Mouse (Mus musculus): ENCODE results near the gene Zfp9. TPM values are rescaled to one million over a fixed set of nuclear protein-coding genes. Genes with fewer than 3 reads are reported as not detected.

The Zfp9 gene
- polyA plus RNA-seq, 1 experiment from 2014 or later, result 5.6 TPM

DNA sequence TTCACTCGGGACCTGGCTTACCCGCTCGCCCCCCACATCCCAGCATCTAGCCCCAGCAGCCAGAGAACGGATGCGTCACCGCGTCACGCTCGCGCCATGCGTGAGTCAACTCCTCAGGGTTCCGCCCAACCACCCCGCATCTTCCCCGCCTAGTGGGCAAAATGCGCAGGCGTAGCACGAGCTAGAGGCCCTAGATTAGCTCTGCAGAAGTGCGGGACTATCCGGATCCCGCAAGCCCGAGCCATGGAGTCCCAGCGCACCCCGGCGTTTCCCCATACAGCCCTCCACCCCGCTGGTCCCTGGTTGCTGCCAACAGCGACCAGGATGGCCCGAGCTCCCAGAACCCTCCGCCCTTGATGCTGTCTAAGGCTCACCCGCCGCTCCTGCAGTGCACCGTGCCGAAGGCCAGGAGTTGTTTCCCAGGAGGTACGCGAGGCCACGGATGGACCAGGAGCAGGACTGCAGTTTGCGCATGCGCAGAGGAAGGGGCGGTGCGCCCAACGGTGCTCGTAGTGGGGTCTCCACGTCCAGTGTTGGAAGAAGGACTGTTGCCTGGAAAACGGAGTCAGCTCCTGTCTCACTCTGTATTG is 24.0 kb downstream of the Zfp9 start, which contains the start of gene Zfp248:
TSS of gene Zfp248 (minus strand) at position 487 of the 590 bp plus-strand sequence.
- H3K27ac ChIP-seq (ENCODE audit: low read depth, low read length), result peak within 1 kb of the TSS; percentile 64; the same call in 1 of the 2 replicates
- peak; percentile 81 for DNase-seq (ENCODE audit: low spot score)
- peak within 1 kb of the TSS; percentile 80 for H3K9ac ChIP-seq (ENCODE audit: low read depth, low read length)
- H3K4me1 ChIP-seq (replicated peaks; ENCODE audit: control insufficient read depth, insufficient read depth, low read length), result peaks cover 5% of the 10 kb centered on the region; the same call in 1 of the 2 replicates
- no peaks in the 10 kb centered on the region for H3K36me3 ChIP-seq (ENCODE audit: control insufficient read depth, insufficient read depth, low read length)
- H3K4me2 ChIP-seq, result peak within 1 kb of the TSS; percentile 69
- WGBS, result under 1% methylated on average over 43 of the region's 43 CpGs
- H3K4me3 ChIP-seq (ENCODE audit: low read depth, low read length), result peak within 1 kb of the TSS; percentile 68
- H3K27me3 ChIP-seq (replicated peaks; ENCODE audit: control insufficient read depth, insufficient read depth, low read length), result no peaks in the 10 kb centered on the region
- ATAC-seq (replicated peaks; ENCODE audit: low FRiP score), result peak; percentile 87
- no peaks in the 10 kb centered on the region for H3K9me3 ChIP-seq (ENCODE audit: control insufficient read depth, low read length)

- H3K4me2 ChIP-seq, result peak overlapping the region; percentile 69
- peak overlapping the region; percentile 68 for H3K4me3 ChIP-seq (ENCODE audit: low read depth, low read length)
- DNase-seq (ENCODE audit: low spot score) (no peak), ATAC-seq (replicated peaks; ENCODE audit: low FRiP score) (no peak)
- no peaks in the 10 kb centered on the region for H3K9me3 ChIP-seq (ENCODE audit: control insufficient read depth, low read length)
- H3K4me1 ChIP-seq (replicated peaks; ENCODE audit: control insufficient read depth, insufficient read depth, low read length), result peaks cover 5% of the 10 kb centered on the region; the same call in 1 of the 2 replicates
- peak overlapping the region; percentile 80 for H3K9ac ChIP-seq (ENCODE audit: low read depth, low read length)
- no peak overlapping the region for H3K27ac ChIP-seq (ENCODE audit: low read depth, low read length)
- WGBS, result 52% methylated on average over 8 of the region's 8 CpGs
- H3K36me3 ChIP-seq (ENCODE audit: control insufficient read depth, insufficient read depth, low read length), result no peaks in the 10 kb centered on the region
- no peaks in the 10 kb centered on the region for H3K27me3 ChIP-seq (replicated peaks; ENCODE audit: control insufficient read depth, insufficient read depth, low read length)
Measured at GRCm38 (mm10) chr6:118454452-118454851, 24.7 kb downstream of the Zfp9 start.

DNA sequence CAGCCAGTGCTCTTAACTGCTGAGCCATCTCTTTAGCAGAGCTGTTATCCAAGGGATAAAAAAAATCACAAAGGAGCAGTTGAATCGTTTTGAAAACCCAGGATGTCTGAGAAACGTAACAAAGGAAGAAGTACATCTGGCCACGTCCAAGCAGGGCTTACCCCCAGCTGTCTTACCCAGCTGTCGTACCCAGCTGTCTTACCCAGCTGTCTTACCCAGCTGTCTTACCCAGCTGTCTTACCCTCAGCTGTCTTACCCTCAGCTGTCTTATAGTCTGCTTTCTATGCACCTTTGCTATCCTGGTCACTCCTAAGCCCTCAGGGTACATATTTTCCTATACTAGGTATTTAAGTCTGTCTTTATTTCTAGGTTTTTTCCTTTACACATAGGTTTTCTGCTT is 47.6 kb downstream of the Zfp9 start:
- no peaks in the 10 kb centered on the region for H3K27me3 ChIP-seq (replicated peaks; ENCODE audit: control insufficient read depth, insufficient read depth, low read length)
- peaks cover 5% of the 10 kb centered on the region; the same call in 1 of the 2 replicates for H3K9me3 ChIP-seq (ENCODE audit: control insufficient read depth, low read length)
- ATAC-seq (replicated peaks; ENCODE audit: low FRiP score) (no peak), DNase-seq (ENCODE audit: low spot score) (no peak)
- H3K36me3 ChIP-seq (ENCODE audit: control insufficient read depth, insufficient read depth, low read length), result peaks cover 22% of the 10 kb centered on the region
- no peaks in the 10 kb centered on the region for H3K4me1 ChIP-seq (replicated peaks; ENCODE audit: control insufficient read depth, insufficient read depth, low read length)
- H3K4me3 ChIP-seq (ENCODE audit: low read depth, low read length), result no peak overlapping the region
- no peak overlapping the region for H3K4me2 ChIP-seq
- H3K9ac ChIP-seq (ENCODE audit: low read depth, low read length), result no peak overlapping the region
- H3K27ac ChIP-seq (ENCODE audit: low read depth, low read length), result no peak overlapping the region
- WGBS, result 86% methylated on average over 4 of the region's 4 CpGs

GRCm38 (mm10) chr6:118426666-118427065 is 52.5 kb downstream of the Zfp9 start:
- no peaks in the 10 kb centered on the region for H3K27me3 ChIP-seq (replicated peaks; ENCODE audit: control insufficient read depth, insufficient read depth, low read length)
- no peak overlapping the region for H3K27ac ChIP-seq (ENCODE audit: low read depth, low read length)
- ATAC-seq (replicated peaks; ENCODE audit: low FRiP score), result no peak
- no peaks in the 10 kb centered on the region for H3K4me1 ChIP-seq (replicated peaks; ENCODE audit: control insufficient read depth, insufficient read depth, low read length)
- H3K4me3 ChIP-seq (ENCODE audit: low read depth, low read length), result no peak overlapping the region
- H3K4me2 ChIP-seq, result no peak overlapping the region
- 86% methylated on average over 1 of the region's 1 CpGs for WGBS
- no peak for DNase-seq (ENCODE audit: low spot score)
- peaks cover 22% of the 10 kb centered on the region for H3K36me3 ChIP-seq (ENCODE audit: control insufficient read depth, insufficient read depth, low read length)
- H3K9me3 ChIP-seq (ENCODE audit: control insufficient read depth, low read length), result peaks cover 5% of the 10 kb centered on the region; the same call in 1 of the 2 replicates
- no peak overlapping the region for H3K9ac ChIP-seq (ENCODE audit: low read depth, low read length)

DNA sequence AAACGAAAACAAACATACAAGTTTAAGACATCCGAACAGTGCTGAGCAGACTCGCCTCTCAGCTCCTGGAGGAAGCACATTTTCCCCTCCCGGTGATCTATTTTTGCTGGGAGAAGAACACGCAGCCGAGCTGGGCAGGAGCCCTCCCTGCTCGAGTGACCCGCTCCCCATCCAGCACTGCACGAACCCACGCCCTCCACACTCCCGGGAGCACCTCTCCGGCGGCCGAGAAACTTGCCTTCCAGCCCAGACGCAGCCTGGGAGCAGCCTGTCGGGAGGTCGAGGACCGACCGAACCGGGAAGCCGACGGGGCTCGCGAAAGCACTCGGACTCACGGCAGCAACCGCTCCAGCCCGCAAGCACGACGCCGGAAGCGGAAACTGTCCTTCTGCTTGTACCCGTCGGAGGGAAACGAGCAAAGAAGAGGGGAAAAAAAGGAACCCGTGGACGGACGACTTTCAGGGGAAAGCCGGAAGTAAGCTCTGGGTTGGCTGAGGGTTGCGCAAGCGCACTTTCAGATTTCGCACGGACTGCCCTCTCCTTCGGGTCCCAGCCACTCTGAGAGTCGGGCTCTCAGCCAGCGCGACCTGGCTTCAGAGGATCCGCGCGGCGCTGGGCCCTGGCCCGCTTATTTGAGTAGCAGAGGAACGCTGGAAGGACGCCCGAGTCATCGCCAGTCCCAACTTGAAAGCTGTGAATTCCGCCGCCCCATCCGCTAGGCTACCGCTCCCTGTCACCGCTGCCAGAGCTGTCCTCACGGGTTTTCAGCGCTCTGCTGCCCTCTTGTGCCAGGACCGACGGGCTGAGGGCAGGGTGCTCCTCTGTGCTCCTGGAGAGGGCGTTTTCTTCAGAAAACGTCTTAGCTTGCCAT is 59.8 kb downstream of the Zfp9 start, which contains the start of gene Bms1:
TSS of gene Bms1 (minus strand) at position 425 of the 871 bp plus-strand sequence.
- H3K27ac ChIP-seq (ENCODE audit: low read depth, low read length), result peak within 1 kb of the TSS; percentile 59; the same call in 1 of the 2 replicates
- H3K9me3 ChIP-seq (ENCODE audit: control insufficient read depth, low read length), result no peaks in the 10 kb centered on the region
- peaks cover 17% of the 10 kb centered on the region for H3K36me3 ChIP-seq (ENCODE audit: control insufficient read depth, insufficient read depth, low read length)
- H3K27me3 ChIP-seq (replicated peaks; ENCODE audit: control insufficient read depth, insufficient read depth, low read length), result no peaks in the 10 kb centered on the region
- ATAC-seq (replicated peaks; ENCODE audit: low FRiP score), result peak; percentile 98
- peak within 1 kb of the TSS; percentile 95 for H3K4me3 ChIP-seq (ENCODE audit: low read depth, low read length)
- peak within 1 kb of the TSS; percentile 81 for H3K4me2 ChIP-seq
- WGBS, result under 1% methylated on average over 67 of the region's 67 CpGs
- peak within 1 kb of the TSS; percentile 93 for H3K9ac ChIP-seq (ENCODE audit: low read depth, low read length)
- DNase-seq (ENCODE audit: low spot score), result peak; percentile 91
- H3K4me1 ChIP-seq (replicated peaks; ENCODE audit: control insufficient read depth, insufficient read depth, low read length), result peaks cover 7% of the 10 kb centered on the region; the same call in 1 of the 2 replicates

Small RNAs within 50 kb of the gene (microRNA-seq; reads per million reads assigned to microRNA genes)
- not detected for gene Gm25953 (ENCODE audit: borderline number of aligned reads)

Other genes with a start within 250 kb of the Zfp9 start
- 57.7 and 64.9 TPM in 2 replicates for gene Bms1, start 59.8 kb downstream of the Zfp9 start, polyA plus RNA-seq (2014; fragmentation: Nextera tagmentation; extraction: Ambion mirVana)
- 3.5 and 4.0 TPM in 2 replicates for gene Zfp248, start 23.8 kb downstream of the Zfp9 start, polyA plus RNA-seq (2014; fragmentation: Nextera tagmentation; extraction: Ambion mirVana)
- 14.9 and 16.2 TPM in 2 replicates for gene Ankrd26, start 82.9 kb upstream of the Zfp9 start, polyA plus RNA-seq (2014; fragmentation: Nextera tagmentation; extraction: Ambion mirVana)

All from liver, embryonic 11.5 days (tissue).